Mouse (Mus musculus) heart, embryonic 15.5 days (tissue): ENCODE results near the gene Gnb1l. TPM values are rescaled to one million over a fixed set of nuclear protein-coding genes. Genes with fewer than 3 reads are reported as not detected.

Source experiments
- ATAC-seq: fragments of 200-750 bp; cut with Nextera tagmentation; replicated peaks from 2 replicates; pipeline ENCODE4 v1.8.0; 2017; ENCODE audit warnings: low read depth, moderate TSS enrichment; ENCODE audit not compliant: insufficient number of reproducible peaks, insufficient read depth, low FRiP score
- H3K27ac ChIP-seq: fragments of 300-500 bp; sonication (generic); 2 replicates; pipeline ENCODE4 v1.5.1; 2015; ENCODE audit warnings: mild to moderate bottlenecking, inconsistent platforms
- H3K27me3 ChIP-seq: fragments of 300-500 bp; sonication (generic); 2 replicates; pipeline ENCODE4 v1.6.1; 2015; ENCODE audit warnings: inconsistent platforms
- H3K36me3 ChIP-seq: fragments of 300-500 bp; sonication (generic); 2 replicates; pipeline ENCODE4 v1.6.1; 2015; ENCODE audit warnings: mild to moderate bottlenecking, inconsistent platforms
- H3K4me1 ChIP-seq: fragments of 300-500 bp; sonication (generic); replicated peaks from 2 replicates; pipeline ENCODE4 v1.6.1; 2015; ENCODE audit warnings: inconsistent platforms
- H3K4me2 ChIP-seq: fragments of 300-500 bp; sonication (generic); 2 replicates; pipeline ENCODE4 v1.6.1; 2015; ENCODE audit warnings: inconsistent platforms, mild to moderate bottlenecking, moderate library complexity
- H3K4me3 ChIP-seq: fragments of 300-500 bp; sonication (generic); 2 replicates; pipeline ENCODE4 v1.5.1; 2015; ENCODE audit warnings: mild to moderate bottlenecking, inconsistent platforms
- H3K9ac ChIP-seq: fragments of 300-500 bp; sonication (generic); 2 replicates; pipeline ENCODE4 v1.6.1; 2015; ENCODE audit warnings: mild to moderate bottlenecking, inconsistent platforms
- H3K9me3 ChIP-seq: fragments of 300-500 bp; sonication (generic); replicated peaks from 2 replicates; pipeline ENCODE4 v1.6.1; 2016; ENCODE audit warnings: inconsistent platforms
- WGBS: fragments of 180-500 bp; shearing (Covaris S2); methylation state at CpG from one replicate; pipeline ENCODE4 v1.1.7; 2015; ENCODE audit warnings: mixed read lengths; 5-methylcytosine and 5-hydroxymethylcytosine counted together
- polyA plus RNA-seq: library from polyadenylated mRNA; unstranded; fragments of >200 nt; fragmentation: Nextera tagmentation; extraction: Ambion mirVana; gene quantifications from 2 replicates; pipeline ENCODE4 v1.2.1, GENCODE M21; 2015

Gnb1l gene
- 9.3 and 11.2 TPM in 2 replicates for polyA plus RNA-seq

DNA sequence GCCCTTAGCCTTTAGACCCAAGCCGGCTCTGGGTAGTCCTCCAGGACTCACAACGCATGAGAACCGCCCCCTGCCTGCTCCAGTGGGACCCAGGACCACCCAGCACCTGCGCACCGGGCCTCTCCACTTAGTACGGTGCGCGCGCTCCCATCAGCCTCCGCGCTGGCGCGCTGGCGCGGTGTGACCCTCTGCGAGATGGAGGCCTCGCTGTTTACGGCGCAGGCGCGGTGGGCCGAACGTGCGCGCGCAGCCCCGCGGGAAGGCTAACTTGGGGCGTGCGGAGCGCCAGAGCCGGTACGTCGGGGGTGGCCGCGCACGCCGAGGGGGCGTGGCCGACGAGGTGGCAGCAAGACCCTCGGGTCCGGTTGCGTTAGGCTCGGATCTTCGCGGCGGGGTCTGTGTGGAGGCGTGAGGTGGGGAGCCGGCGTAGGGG, at the start of gene Gnb1l, which contains the start of gene Rtl10:
Gnb1l (plus strand) TSS at position 156 of the 433 bp plus-strand sequence.
Rtl10 (plus strand) TSS at position 344 of the 433 bp plus-strand sequence.
- peak; percentile 96 for ATAC-seq
- under 1% methylated on average over 51 of the region's 51 CpGs for WGBS

GRCm38 (mm10) chr16:18449005-18449404, 49.5 kb upstream of the Gnb1l start:
- Histone ChIP-seq H3K4me1 (peaks cover 7% of the 10 kb centered on the region), H3K27me3 (no peaks in the 10 kb centered on the region), H3K36me3 (peaks cover 7% of the 10 kb centered on the region; the same call in 1 of the 2 replicates), H3K9ac (no peak overlapping the region), H3K4me2 (no peak overlapping the region), H3K4me3 (no peak overlapping the region), H3K9me3 (no peaks in the 10 kb centered on the region), H3K27ac (no peak overlapping the region)
- no peak for ATAC-seq
- WGBS = 89% methylated on average over 4 of the region's 4 CpGs

More for the DNA sequence above, at the start of gene Gnb1l, which contains the start of gene Rtl10:
- H3K4me1 ChIP-seq = peaks cover 21% of the 10 kb centered on the region
- H3K36me3 ChIP-seq = peaks cover 9% of the 10 kb centered on the region; the same call in 1 of the 2 replicates
- H3K9me3 ChIP-seq = no peaks in the 10 kb centered on the region
- peak within 1 kb of the TSS; percentile 90 for H3K9ac ChIP-seq
- no peaks in the 10 kb centered on the region for H3K27me3 ChIP-seq
- H3K27ac ChIP-seq = peak within 1 kb of the TSS; percentile 84
- peak within 1 kb of the TSS; percentile 89 for H3K4me3 ChIP-seq
- H3K4me2 ChIP-seq = peak within 1 kb of the TSS; percentile 92

DNA sequence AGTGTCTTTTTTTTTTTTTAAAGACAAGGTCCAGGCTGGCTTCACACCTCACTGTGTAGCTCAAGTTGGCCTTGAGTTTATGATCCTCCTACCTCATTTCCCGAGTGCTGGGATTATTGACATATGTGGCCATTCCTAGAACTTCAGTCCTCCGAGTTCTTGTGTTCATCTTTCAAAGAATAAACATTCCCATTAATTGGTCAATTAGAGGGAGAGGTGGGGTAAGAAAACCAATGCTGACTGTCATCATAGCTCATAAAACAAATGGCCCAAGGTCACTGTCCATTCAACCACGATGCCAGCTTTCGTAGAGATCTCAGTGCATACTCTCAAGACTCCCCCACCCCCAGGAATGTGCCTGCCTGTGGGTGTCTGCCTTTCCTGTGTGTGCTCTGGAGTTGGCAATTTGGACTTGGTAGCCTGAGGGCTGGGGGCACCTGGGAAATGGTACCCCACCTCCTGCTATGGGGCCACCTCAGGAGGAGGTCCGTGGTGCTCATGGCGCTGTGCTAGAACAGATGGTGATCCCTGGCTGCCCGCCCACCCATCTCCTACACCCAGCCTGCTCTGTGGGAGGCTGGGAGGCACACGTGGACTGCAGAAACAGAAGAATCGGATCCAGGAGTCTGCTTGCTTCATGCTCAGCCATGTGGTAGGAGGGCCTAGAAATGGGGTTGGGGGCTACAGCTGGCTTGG, 46.9 kb upstream of the Gnb1l start:
- no peak for ATAC-seq
- peaks cover 7% of the 10 kb centered on the region for H3K4me1 ChIP-seq

DNA sequence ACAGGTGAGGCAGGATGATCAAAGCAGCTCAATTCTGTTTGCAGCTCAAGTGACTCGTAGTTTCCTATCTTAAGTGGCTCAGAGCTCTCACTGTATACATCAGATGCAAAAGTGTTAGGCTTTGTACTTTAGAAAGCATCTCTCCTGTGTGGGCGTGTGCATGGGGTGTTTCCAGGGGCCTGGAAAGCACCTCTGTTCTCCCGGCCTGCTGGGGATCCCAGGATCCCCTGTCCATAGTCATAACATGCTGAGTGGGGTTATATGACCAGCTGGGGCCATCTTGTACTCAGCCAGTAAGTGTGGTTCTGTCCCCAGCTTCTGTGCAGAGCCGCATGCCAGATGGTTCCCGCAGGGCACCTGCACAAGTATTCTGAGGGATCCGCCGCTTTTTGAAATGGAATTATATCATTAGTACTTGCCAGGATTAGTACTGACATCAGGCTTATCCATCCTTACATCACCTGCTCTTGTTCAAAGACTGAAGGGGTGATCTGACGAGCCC, 46.1 kb upstream of the Gnb1l start:
- peaks cover 7% of the 10 kb centered on the region for H3K4me1 ChIP-seq
- ATAC-seq = no peak
- WGBS = 79% methylated on average over 8 of the region's 8 CpGs
- H3K27ac ChIP-seq = no peak overlapping the region
- no peak overlapping the region for H3K4me2 ChIP-seq
- no peak overlapping the region for H3K4me3 ChIP-seq
- no peaks in the 10 kb centered on the region for H3K27me3 ChIP-seq
- H3K36me3 ChIP-seq = peaks cover 10% of the 10 kb centered on the region; the same call in 1 of the 2 replicates
- H3K9me3 ChIP-seq = no peaks in the 10 kb centered on the region
- no peak overlapping the region for H3K9ac ChIP-seq

More for the DNA sequence above, 46.9 kb upstream of the Gnb1l start:
- Histone ChIP-seq H3K4me2 (no peak overlapping the region), H3K9ac (no peak overlapping the region), H3K27me3 (no peaks in the 10 kb centered on the region), H3K36me3 (peaks cover 4% of the 10 kb centered on the region; the same call in 1 of the 2 replicates), H3K27ac (no peak overlapping the region), H3K4me3 (no peak overlapping the region), H3K9me3 (no peaks in the 10 kb centered on the region)
- 54% methylated on average over 9 of the region's 9 CpGs for WGBS

DNA sequence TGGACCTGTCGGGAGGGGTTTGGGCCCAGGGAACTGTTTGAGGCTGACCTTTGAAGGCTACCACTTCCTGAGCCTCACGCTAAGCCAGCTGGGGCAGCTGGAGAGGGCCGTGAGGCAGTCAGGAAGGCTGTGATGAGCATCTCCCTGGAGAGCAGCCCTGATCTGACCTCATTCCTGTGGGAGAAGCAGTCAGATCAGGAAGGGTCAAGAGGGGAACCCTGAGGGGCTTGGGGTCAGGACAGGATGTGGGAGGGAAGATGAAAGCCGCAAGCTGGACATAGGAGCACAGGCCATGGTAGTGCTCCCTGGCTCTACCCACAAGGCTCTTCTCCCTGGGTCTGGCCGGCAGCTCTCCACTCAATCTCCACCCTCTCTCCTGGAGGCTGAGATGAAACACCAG, 44.7 kb upstream of the Gnb1l start:
- Histone ChIP-seq H3K9me3 (no peaks in the 10 kb centered on the region), H3K4me1 (peaks cover 8% of the 10 kb centered on the region), H3K36me3 (peaks cover 10% of the 10 kb centered on the region; the same call in 1 of the 2 replicates), H3K9ac (no peak overlapping the region), H3K27me3 (no peaks in the 10 kb centered on the region), H3K4me3 (no peak overlapping the region), H3K4me2 (no peak overlapping the region), H3K27ac (no peak overlapping the region)
- WGBS = 49% methylated on average over 5 of the region's 5 CpGs
- no peak for ATAC-seq

DNA sequence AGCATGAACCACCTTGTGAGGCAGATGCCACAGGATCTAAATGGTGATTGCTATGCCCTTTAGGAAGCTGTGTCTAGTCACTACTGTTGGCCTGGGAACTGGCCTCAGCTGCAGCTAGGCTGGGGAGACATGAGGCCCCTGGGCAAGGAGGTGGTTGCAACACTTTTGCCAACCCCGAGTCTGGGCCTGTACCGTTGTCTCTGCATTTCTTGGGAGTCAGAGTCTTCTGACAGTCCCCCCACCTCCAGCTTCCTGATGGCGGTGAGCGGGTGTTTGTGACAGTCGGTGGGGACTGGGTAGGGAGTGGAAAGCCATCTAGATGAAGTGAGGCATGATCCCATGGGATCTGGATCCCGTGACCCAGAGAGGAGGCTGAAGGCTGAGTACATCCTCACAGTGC, 43.1 kb upstream of the Gnb1l start:
- no peak overlapping the region for H3K27ac ChIP-seq
- H3K9me3 ChIP-seq = no peaks in the 10 kb centered on the region
- 80% methylated on average over 6 of the region's 6 CpGs for WGBS
- H3K36me3 ChIP-seq = peaks cover 10% of the 10 kb centered on the region; the same call in 1 of the 2 replicates
- no peak overlapping the region for H3K4me3 ChIP-seq
- no peak for ATAC-seq
- H3K4me2 ChIP-seq = no peak overlapping the region
- H3K27me3 ChIP-seq = no peaks in the 10 kb centered on the region
- H3K9ac ChIP-seq = no peak overlapping the region
- peaks cover 23% of the 10 kb centered on the region for H3K4me1 ChIP-seq

DNA sequence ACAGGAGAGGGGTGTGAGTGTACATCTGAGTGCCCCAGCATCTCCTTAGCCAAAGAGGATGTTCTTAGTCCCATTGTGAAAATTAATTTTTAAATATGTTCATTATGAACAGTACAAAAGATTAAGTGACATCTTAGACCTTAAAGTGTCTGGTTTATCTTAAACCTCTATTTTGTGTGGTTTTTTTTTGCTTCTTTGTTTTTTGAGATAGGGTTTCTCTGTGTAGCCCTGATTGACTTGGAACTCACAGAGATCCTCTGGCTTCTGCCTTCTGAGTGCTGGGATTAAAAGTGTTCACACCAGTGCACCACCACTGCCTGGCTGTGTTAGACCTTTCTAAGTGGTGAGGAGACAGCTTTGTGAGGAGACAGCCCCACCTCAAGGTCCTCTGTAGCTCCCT, 39.9 kb upstream of the Gnb1l start:
- Histone ChIP-seq H3K27ac (peak overlapping the region; percentile 72; the same call in 1 of the 2 replicates), H3K9me3 (no peaks in the 10 kb centered on the region), H3K36me3 (peaks cover 10% of the 10 kb centered on the region; the same call in 1 of the 2 replicates), H3K4me2 (no peak overlapping the region), H3K4me3 (no peak overlapping the region), H3K27me3 (no peaks in the 10 kb centered on the region), H3K9ac (no peak overlapping the region), H3K4me1 (peaks cover 24% of the 10 kb centered on the region)
- no peak for ATAC-seq

DNA sequence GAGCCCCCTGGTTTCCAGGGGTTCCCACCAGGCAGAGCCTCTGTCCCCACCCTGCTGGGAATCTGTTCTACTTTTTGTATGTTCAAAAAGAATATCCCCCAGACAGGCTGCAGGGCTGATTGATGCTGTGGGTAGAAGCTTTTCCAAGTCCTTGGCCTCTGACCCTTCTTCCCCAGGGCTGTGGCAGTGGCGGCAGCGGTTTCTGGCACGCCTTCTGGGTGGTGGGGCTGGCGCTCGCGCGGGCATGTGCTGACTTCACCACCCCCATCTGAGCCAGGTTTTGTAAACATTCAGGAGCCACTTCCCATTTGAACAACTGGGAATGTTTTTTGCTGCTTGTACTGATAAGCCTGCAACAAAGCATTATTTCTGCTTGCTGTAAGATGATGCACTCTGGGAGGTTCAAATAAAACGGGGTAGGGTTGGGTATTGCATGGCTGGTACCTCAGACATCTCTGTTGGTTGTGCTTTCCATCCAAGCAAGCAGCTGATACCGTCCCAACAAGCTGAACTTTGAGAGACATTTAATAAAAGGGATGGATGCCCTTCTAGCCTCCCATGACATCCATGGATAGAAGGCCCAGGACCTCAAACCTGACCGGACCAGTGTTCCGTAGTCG, 39.1 kb upstream of the Gnb1l start:
- Histone ChIP-seq H3K9ac (peak overlapping the region; percentile 28; the same call in 1 of the 2 replicates), H3K4me2 (peak overlapping the region; percentile 39), H3K9me3 (no peaks in the 10 kb centered on the region), H3K36me3 (peaks cover 10% of the 10 kb centered on the region; the same call in 1 of the 2 replicates), H3K27ac (peak overlapping the region; percentile 72), H3K4me3 (peak overlapping the region; percentile 14; the same call in 1 of the 2 replicates), H3K27me3 (no peaks in the 10 kb centered on the region), H3K4me1 (peaks cover 24% of the 10 kb centered on the region)
- no peak for ATAC-seq
- 30% methylated on average over 12 of the region's 12 CpGs for WGBS

DNA sequence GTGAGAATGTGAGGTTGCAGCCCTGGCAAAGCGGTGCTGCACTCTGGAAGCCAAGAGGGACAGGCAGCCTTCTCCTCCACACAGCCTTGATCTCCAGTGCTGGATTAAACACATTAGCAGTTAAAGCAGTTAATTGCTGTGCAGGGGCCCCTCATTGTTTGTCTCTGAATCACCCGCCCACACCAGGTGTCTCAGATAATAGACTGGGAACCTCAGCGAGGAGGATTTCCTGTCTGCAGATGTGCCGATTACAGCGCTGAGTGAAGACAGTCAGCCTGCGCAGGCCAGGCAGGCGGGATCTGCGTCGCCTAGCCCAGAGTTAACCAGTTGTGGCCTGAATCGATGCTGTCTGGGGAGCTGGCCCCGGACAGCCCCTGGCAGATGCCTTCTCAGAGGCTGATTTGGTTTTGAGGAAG, 38.5 kb upstream of the Gnb1l start:
- Histone ChIP-seq H3K27me3 (no peaks in the 10 kb centered on the region), H3K27ac (peak overlapping the region; percentile 72), H3K36me3 (peaks cover 10% of the 10 kb centered on the region; the same call in 1 of the 2 replicates), H3K9me3 (no peaks in the 10 kb centered on the region), H3K4me2 (peak overlapping the region; percentile 39), H3K4me1 (peaks cover 29% of the 10 kb centered on the region), H3K4me3 (peak overlapping the region; percentile 14; the same call in 1 of the 2 replicates), H3K9ac (peak overlapping the region; percentile 28; the same call in 1 of the 2 replicates)
- peak; percentile 68 for ATAC-seq
- 20% methylated on average over 11 of the region's 11 CpGs for WGBS

GRCm38 (mm10) chr16:18460826-18461225, 37.7 kb upstream of the Gnb1l start:
- Histone ChIP-seq H3K9ac (no peak overlapping the region), H3K4me2 (no peak overlapping the region), H3K27ac (peak overlapping the region; percentile 37), H3K4me1 (peaks cover 29% of the 10 kb centered on the region), H3K9me3 (no peaks in the 10 kb centered on the region), H3K27me3 (no peaks in the 10 kb centered on the region), H3K36me3 (peaks cover 10% of the 10 kb centered on the region; the same call in 1 of the 2 replicates), H3K4me3 (no peak overlapping the region)
- no peak for ATAC-seq
- 93% methylated on average over 3 of the region's 3 CpGs for WGBS

DNA sequence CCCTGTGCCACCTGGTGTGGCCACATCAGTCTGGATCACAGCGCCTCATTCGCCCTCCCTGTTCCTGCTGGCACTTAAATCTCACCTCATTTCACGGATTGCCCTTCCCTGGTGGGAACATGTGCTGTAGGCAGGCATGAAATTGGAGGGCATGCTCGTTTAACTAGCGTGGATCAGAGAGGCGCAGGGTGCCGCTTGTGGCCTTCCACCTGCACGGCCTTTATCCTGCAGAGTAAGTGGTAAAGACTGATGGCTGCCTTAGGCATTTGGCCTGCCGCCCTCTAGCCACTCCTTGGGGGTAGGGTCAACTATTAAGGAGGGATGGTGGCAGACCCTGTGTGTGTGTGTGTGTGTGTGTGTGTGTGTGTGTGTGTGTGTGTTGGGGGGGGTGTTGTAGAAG, 36.5 kb upstream of the Gnb1l start:
- Histone ChIP-seq H3K27me3 (no peaks in the 10 kb centered on the region), H3K9ac (no peak overlapping the region), H3K36me3 (peaks cover 2% of the 10 kb centered on the region; the same call in 1 of the 2 replicates), H3K4me1 (peaks cover 29% of the 10 kb centered on the region), H3K4me2 (no peak overlapping the region), H3K9me3 (no peaks in the 10 kb centered on the region), H3K27ac (no peak overlapping the region), H3K4me3 (no peak overlapping the region)
- 79% methylated on average over 9 of the region's 9 CpGs for WGBS
- ATAC-seq = no peak
